In genomic region chr1:84153943-84154342, GRCm38 (mm10) we compare ENCODE assay signal across 9 mouse cellular contexts.
A peak's percentile ranks its signal among the peaks of the same experiment; 100 is the strongest.
DNase-seq lines count a peak whose midpoint lies in the region; ATAC-seq and TF ChIP-seq lines count a peak whose summit lies in the region.
"Had no signal": no experiment of that assay in that cellular context is flagged by ENCODE, and none has a peak within 500 bp of the region (broad histone marks: within the 10 kb centered on the region; RNA-seq: fewer than 3 reads in every experiment).

No protein-coding gene starts in this region.

- no peaks in the 10 kb centered on the region for H3K27me3 ChIP-seq in limb, embryonic 12.5 days
- no peaks in the 10 kb centered on the region for H3K27me3 ChIP-seq in limb, embryonic 10.5 days (ENCODE audit: low read depth, poor library complexity, severe bottlenecking)
- H3K27me3 ChIP-seq in hindbrain, embryonic 12.5 days: no peaks in the 10 kb centered on the region
- no peaks in the 10 kb centered on the region for H3K27me3 ChIP-seq in neural tube, embryonic 14.5 days (ENCODE audit: control insufficient read depth, insufficient read depth, low read length)
- H3K27me3 ChIP-seq in thymus, adult 2 months (ENCODE audit: control insufficient read depth, insufficient read depth, low read length): no peaks in the 10 kb centered on the region
- H3K27me3 ChIP-seq: limb, embryonic 15.5 days had no signal

- no peak overlapping the region for H3K4me2 ChIP-seq in limb, embryonic 12.5 days
- H3K4me2 ChIP-seq in hindbrain, embryonic 12.5 days (replicated peaks): no peak overlapping the region
- no peak overlapping the region for H3K4me2 ChIP-seq in neural tube, embryonic 14.5 days (ENCODE audit: low read depth, low read length)
- H3K4me2 ChIP-seq: limb, embryonic 15.5 days had no signal

- H3K9ac ChIP-seq in limb, embryonic 12.5 days (replicated peaks): no peak overlapping the region
- no peak overlapping the region for H3K9ac ChIP-seq in hindbrain, embryonic 12.5 days
- no peak overlapping the region for H3K9ac ChIP-seq in neural tube, embryonic 14.5 days (replicated peaks; ENCODE audit: low read depth, low read length)
- H3K9ac ChIP-seq: limb, embryonic 15.5 days had no signal

- TF ChIP-seq POLR2A in thymus, adult 2 months (IDR thresholded peaks at IDR 0.05; ENCODE audit: control insufficient read depth, extremely low read depth, insufficient read depth, low read length, poor library complexity): no peak

- no peak overlapping the region for H3K27ac ChIP-seq in limb, embryonic 12.5 days
- no peak overlapping the region for H3K27ac ChIP-seq in limb, embryonic 10.5 days
- H3K27ac ChIP-seq in hindbrain, embryonic 12.5 days: no peak overlapping the region
- no peak overlapping the region for H3K27ac ChIP-seq in neural tube, embryonic 14.5 days (ENCODE audit: low read depth, low read length)
- H3K27ac ChIP-seq in thymus, adult 2 months (ENCODE audit: control insufficient read depth, insufficient read depth, low read length): no peak overlapping the region
- H3K27ac ChIP-seq: limb, embryonic 15.5 days had no signal

- 56% methylated on average over 4 of the region's 4 CpGs for WGBS in limb, embryonic 12.5 days
- WGBS in limb, embryonic 10.5 days: 62% methylated on average over 4 of the region's 4 CpGs
- 63% methylated on average over 4 of the region's 4 CpGs for WGBS in hindbrain, embryonic 12.5 days
- WGBS in neural tube, embryonic 14.5 days: 48% methylated on average over 4 of the region's 4 CpGs
- WGBS in thymus, adult 2 months: 61% methylated on average over 4 of the region's 4 CpGs

- H3K4me1 ChIP-seq in limb, embryonic 12.5 days (replicated peaks): no peaks in the 10 kb centered on the region
- H3K4me1 ChIP-seq in limb, embryonic 10.5 days: no peaks in the 10 kb centered on the region
- peaks cover 6% of the 10 kb centered on the region; the same call in 1 of the 2 replicates for H3K4me1 ChIP-seq in hindbrain, embryonic 12.5 days
- H3K4me1 ChIP-seq in neural tube, embryonic 14.5 days (ENCODE audit: control insufficient read depth, insufficient read depth, low read length): 0 out of 2 replicates have a peak, but pooled peaks cover 2% of the 10 kb centered on the region
- H3K4me1 ChIP-seq in thymus, adult 2 months (replicated peaks; ENCODE audit: control insufficient read depth, insufficient read depth, low read length): no peaks in the 10 kb centered on the region
- H3K4me1 ChIP-seq: limb, embryonic 15.5 days had no signal

- ATAC-seq in limb, embryonic 12.5 days (ENCODE audit: insufficient number of reproducible peaks, insufficient read depth, low FRiP score, low TSS enrichment, low read depth): 0 out of 2 replicates have a peak, but pooled peaks have one; percentile 20
- peak; percentile 69; the same call in 1 of the 2 replicates for ATAC-seq in hindbrain, embryonic 12.5 days (ENCODE audit: low FRiP score)
- 0 out of 2 replicates have a peak, but pooled peaks have one; percentile 44 for ATAC-seq in neural tube, embryonic 14.5 days (ENCODE audit: low read depth)

- no peaks in the 10 kb centered on the region for H3K36me3 ChIP-seq in limb, embryonic 12.5 days
- H3K36me3 ChIP-seq in limb, embryonic 10.5 days: no peaks in the 10 kb centered on the region
- H3K36me3 ChIP-seq in hindbrain, embryonic 12.5 days: no peaks in the 10 kb centered on the region
- H3K36me3 ChIP-seq in neural tube, embryonic 14.5 days (ENCODE audit: control insufficient read depth, insufficient read depth, low read length): no peaks in the 10 kb centered on the region
- H3K36me3 ChIP-seq in thymus, adult 2 months (ENCODE audit: control insufficient read depth, insufficient read depth, low read length): no peaks in the 10 kb centered on the region
- H3K36me3 ChIP-seq: limb, embryonic 15.5 days had no signal

- H3K9me3 ChIP-seq in limb, embryonic 12.5 days: no peaks in the 10 kb centered on the region
- H3K9me3 ChIP-seq in limb, embryonic 10.5 days (replicated peaks): no peaks in the 10 kb centered on the region
- H3K9me3 ChIP-seq in hindbrain, embryonic 12.5 days (replicated peaks): no peaks in the 10 kb centered on the region
- no peaks in the 10 kb centered on the region for H3K9me3 ChIP-seq in neural tube, embryonic 14.5 days (ENCODE audit: control insufficient read depth, low read length)
- H3K9me3 ChIP-seq: limb, embryonic 15.5 days had no signal

- DNase-seq in cerebellum, adult 9-10 months: peak; percentile 30
- DNase-seq in cerebellum, postnatal 36 days: no peak
- DNase-seq in limb, embryonic 10.5 days (ENCODE audit: low spot score): no peak
- DNase-seq in adrenal gland, postnatal 14 days: peak; percentile 66
- DNase-seq in thymus, adult 2 months: no peak

- TF ChIP-seq CTCF in thymus, adult 2 months (IDR thresholded peaks at IDR 0.05; ENCODE audit: borderline replicate concordance, control insufficient read depth, extremely low read depth, insufficient read depth, low read length, poor library complexity): no peak

- no peak overlapping the region for H3K4me3 ChIP-seq in limb, embryonic 12.5 days (replicated peaks)
- no peak overlapping the region for H3K4me3 ChIP-seq in limb, embryonic 10.5 days
- no peak overlapping the region for H3K4me3 ChIP-seq in hindbrain, embryonic 12.5 days
- no peak overlapping the region for H3K4me3 ChIP-seq in neural tube, embryonic 14.5 days (ENCODE audit: low read depth, low read length)
- H3K4me3 ChIP-seq in thymus, adult 2 months (ENCODE audit: control insufficient read depth, insufficient read depth, low read length): no peak overlapping the region
- H3K4me3 ChIP-seq: limb, embryonic 15.5 days had no signal

Comparison
In these comparisons a context has a peak if more than half of its experiments do, and no peak if none do; other contexts are left out.
1. DNase-seq: peak in cerebellum, adult 9-10 months (single experiment) and adrenal gland, postnatal 14 days (single experiment); none in cerebellum, postnatal 36 days (0 of 2), limb, embryonic 10.5 days (single experiment) and thymus, adult 2 months (single experiment).
2. Peak in every context shown above with its lines, with median percentiles within 50 percentile points of each other: ATAC-seq.